Mouse (Mus musculus): ENCODE data around the gene Retsat. TPM values are rescaled to one million over a fixed set of nuclear protein-coding genes. Genes with fewer than 3 reads are reported as not detected.

Gene Retsat
- polyA plus RNA-seq, 1 experiment from 2014 or later = 41.0 TPM

DNA sequence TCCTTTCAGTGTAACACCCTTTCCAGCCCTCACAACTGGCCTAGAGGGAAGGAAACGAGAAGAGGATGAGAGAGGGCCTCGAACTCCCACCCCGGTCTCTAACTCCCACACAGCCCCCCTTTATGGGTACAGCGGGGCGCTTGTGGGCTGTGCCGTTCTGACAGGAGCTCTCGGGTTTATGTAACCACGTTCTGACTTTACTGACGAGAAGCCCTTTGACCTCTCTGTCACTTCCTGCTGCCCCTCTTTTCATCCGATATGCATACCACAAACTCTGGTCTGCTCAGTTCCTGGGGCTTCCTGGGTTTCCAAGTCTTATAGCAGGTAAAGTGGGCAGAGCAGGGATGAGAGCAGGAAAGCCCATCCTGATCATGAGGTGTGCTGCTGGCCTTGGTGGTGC lies 36.0 kb downstream of the Retsat start:
- Histone ChIP-seq H3K27ac (no peak overlapping the region), H3K9ac (ENCODE audit: low read depth, low read length) (no peak overlapping the region), H3K4me3 (replicated peaks; ENCODE audit: low read depth, low read length) (no peak overlapping the region), H3K27me3 (ENCODE audit: insufficient read depth, low read length) (no peaks in the 10 kb centered on the region), H3K36me3 (ENCODE audit: insufficient read depth, low read length) (peaks cover 27% of the 10 kb centered on the region), H3K4me1 (replicated peaks; ENCODE audit: insufficient read depth, low read length) (no peaks in the 10 kb centered on the region), H3K9me3 (replicated peaks; ENCODE audit: low read length) (no peaks in the 10 kb centered on the region), H3K4me2 (ENCODE audit: low read length) (no peak overlapping the region)
- DNase-seq (ENCODE audit: low spot score) = no peak
- WGBS = 38% methylated on average over 10 of the region's 10 CpGs
- no peak for ATAC-seq (replicated peaks; ENCODE audit: low FRiP score, low read depth)
- TF ChIP-seq CTCF (IDR thresholded peaks at IDR 0.05; ENCODE audit: low read depth) = no peak

DNA sequence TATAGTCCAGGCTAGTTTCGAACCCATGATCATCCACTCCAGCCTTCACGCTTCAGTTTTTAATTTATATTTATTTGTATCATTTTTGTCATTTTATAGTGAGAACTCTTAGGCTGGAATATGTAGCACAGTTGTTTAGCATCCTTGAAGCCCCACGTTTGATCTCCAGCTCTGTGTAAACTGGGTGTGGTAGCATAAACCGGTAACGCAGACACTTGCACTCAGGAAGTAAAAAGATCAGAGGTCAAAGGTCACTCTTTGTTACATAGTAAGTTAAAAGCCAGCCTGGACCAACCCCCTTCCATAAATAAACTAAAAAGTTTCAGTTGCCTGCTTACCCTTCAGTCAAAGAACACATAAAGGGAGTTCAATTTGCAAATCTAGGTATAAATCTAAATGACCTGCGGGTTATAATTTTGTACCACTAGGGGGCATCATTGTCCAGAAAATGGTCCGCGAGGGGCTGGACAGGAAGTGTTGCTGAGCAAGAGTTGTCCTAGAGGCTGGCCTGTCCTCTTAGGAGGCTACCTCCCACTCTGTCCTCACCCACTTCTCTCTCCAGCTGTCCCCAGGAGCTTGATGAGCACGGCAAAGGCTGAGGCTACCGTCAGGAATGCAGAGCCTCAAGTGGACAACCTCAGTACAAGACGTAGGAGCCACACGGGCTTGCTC lies 37.6 kb downstream of the Retsat start:
- H3K4me2 ChIP-seq (ENCODE audit: low read length) = no peak overlapping the region
- ATAC-seq (replicated peaks; ENCODE audit: low FRiP score, low read depth) = peak; percentile 88
- TF ChIP-seq CTCF (IDR thresholded peaks at IDR 0.05; ENCODE audit: low read depth) = peak; percentile 83

DNA sequence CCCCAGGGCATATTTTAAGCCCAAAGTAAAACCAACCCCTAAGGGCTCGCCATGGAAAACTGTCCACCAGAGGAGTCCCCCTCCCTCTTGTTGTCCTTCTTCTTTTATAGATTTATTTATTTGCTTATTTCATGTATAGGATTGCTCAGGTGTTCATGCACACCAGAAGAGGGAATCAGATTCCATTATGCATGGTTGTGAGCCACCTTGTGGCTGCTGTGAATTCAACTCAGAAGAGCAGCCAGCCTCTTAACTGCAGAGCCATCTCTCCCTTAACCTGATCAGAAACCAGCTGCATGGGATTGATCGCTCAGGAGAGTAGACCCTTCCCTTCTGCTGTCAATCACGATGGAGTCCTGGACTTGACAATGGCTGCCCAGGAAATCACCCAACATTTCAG lies 38.7 kb downstream of the Retsat start:
- 74% methylated on average over 3 of the region's 3 CpGs for WGBS
- H3K27ac ChIP-seq = no peak overlapping the region

More for the DNA sequence above, 37.6 kb downstream of the Retsat start:
- no peaks in the 10 kb centered on the region for H3K4me1 ChIP-seq (replicated peaks; ENCODE audit: insufficient read depth, low read length)
- H3K9ac ChIP-seq (ENCODE audit: low read depth, low read length) = no peak overlapping the region
- peaks cover 17% of the 10 kb centered on the region; the same call in 1 of the 2 replicates for H3K36me3 ChIP-seq (ENCODE audit: insufficient read depth, low read length)
- no peak overlapping the region for H3K4me3 ChIP-seq (replicated peaks; ENCODE audit: low read depth, low read length)
- DNase-seq (ENCODE audit: low spot score) = peak; percentile 93
- peak overlapping the region; percentile 27; the same call in 1 of the 2 replicates for H3K27ac ChIP-seq
- H3K9me3 ChIP-seq (replicated peaks; ENCODE audit: low read length) = no peaks in the 10 kb centered on the region
- no peaks in the 10 kb centered on the region for H3K27me3 ChIP-seq (ENCODE audit: insufficient read depth, low read length)
- 30% methylated on average over 12 of the region's 12 CpGs for WGBS

DNA sequence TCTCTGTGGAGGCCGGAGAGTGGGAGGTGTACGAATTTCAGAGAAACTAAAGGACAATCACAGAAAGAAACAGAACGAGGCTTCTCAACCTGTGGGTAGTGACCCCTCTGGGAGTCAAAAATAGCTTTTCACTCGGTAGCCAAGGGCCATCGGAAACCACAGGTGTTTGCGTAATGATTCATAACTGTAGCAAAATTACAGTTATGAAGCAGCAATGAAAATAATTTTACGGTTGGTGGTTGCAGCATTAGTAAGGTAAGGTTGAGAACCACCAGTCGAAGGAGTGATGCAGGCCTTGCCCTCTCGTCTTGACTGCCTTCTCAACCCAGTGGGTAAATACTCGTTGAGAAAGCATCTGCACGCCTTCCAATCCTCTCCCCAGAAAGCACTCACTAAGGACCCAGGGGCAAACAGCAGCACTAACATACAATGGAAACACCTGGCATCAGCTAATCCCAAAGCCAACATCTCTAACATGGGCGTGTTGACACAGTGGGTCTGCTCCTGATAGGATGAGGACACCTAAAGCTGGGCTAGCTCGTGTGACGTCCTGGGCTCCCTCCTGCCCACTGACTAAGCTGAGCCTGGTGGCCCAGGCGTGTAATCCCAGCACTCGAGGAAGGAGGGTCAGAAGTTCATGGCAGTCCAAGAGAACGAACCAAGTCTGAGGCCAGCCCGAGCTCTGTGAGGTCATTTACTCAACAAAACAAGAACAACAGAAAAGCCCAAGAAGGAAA lies 43.1 kb downstream of the Retsat start:
- WGBS = 77% methylated on average over 18 of the region's 18 CpGs
- no peak overlapping the region; the same call in 1 of the 2 replicates for H3K27ac ChIP-seq
- ATAC-seq (replicated peaks; ENCODE audit: low FRiP score, low read depth) = no peak

More for the DNA sequence above, 38.7 kb downstream of the Retsat start:
- no peaks in the 10 kb centered on the region for H3K27me3 ChIP-seq (ENCODE audit: insufficient read depth, low read length)
- peak; percentile 57 for TF ChIP-seq CTCF (IDR thresholded peaks at IDR 0.05; ENCODE audit: low read depth)
- H3K9me3 ChIP-seq (replicated peaks; ENCODE audit: low read length) = no peaks in the 10 kb centered on the region
- no peak overlapping the region for H3K4me2 ChIP-seq (ENCODE audit: low read length)
- H3K9ac ChIP-seq (ENCODE audit: low read depth, low read length) = no peak overlapping the region
- H3K4me3 ChIP-seq (replicated peaks; ENCODE audit: low read depth, low read length) = no peak overlapping the region
- H3K36me3 ChIP-seq (ENCODE audit: insufficient read depth, low read length) = peaks cover 10% of the 10 kb centered on the region; the same call in 1 of the 2 replicates
- no peak for ATAC-seq (replicated peaks; ENCODE audit: low FRiP score, low read depth)
- no peaks in the 10 kb centered on the region for H3K4me1 ChIP-seq (replicated peaks; ENCODE audit: insufficient read depth, low read length)
- DNase-seq (ENCODE audit: low spot score) = no peak

DNA sequence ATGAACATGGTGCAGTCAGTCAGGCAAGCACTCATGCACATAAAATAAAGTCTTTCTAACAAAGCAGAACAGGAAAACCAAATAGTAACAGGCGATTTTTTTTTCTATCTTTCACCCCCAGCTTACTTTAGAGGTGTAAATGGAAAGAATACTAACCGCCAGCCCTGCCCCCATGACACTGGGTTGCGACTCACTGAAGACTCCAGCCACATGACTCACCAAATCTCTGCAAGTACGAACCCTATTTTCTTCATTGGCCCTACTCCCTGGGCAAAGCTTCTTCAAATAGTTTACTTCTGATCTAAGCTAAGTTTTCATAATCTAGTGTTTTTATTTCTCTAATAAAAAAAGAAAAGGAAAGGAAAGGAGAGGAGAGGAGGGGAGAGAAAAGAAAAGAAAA lies 46.3 kb downstream of the Retsat start:
- no peak overlapping the region for H3K4me3 ChIP-seq (replicated peaks; ENCODE audit: low read depth, low read length)
- H3K27ac ChIP-seq = no peak overlapping the region
- H3K4me2 ChIP-seq (ENCODE audit: low read length) = no peak overlapping the region
- no peak for TF ChIP-seq CTCF (IDR thresholded peaks at IDR 0.05; ENCODE audit: low read depth)
- H3K36me3 ChIP-seq (ENCODE audit: insufficient read depth, low read length) = 0 out of 2 replicates have a peak, but pooled peaks cover 3% of the 10 kb centered on the region
- WGBS = 79% methylated on average over 4 of the region's 4 CpGs
- no peaks in the 10 kb centered on the region for H3K4me1 ChIP-seq (replicated peaks; ENCODE audit: insufficient read depth, low read length)
- ATAC-seq (replicated peaks; ENCODE audit: low FRiP score, low read depth) (no peak), DNase-seq (ENCODE audit: low spot score) (no peak)
- no peaks in the 10 kb centered on the region for H3K27me3 ChIP-seq (ENCODE audit: insufficient read depth, low read length)
- no peaks in the 10 kb centered on the region for H3K9me3 ChIP-seq (replicated peaks; ENCODE audit: low read length)
- no peak overlapping the region for H3K9ac ChIP-seq (ENCODE audit: low read depth, low read length)

More for the DNA sequence above, 43.1 kb downstream of the Retsat start:
- no peak for TF ChIP-seq CTCF (IDR thresholded peaks at IDR 0.05; ENCODE audit: low read depth)
- no peak overlapping the region for H3K4me3 ChIP-seq (replicated peaks; ENCODE audit: low read depth, low read length)
- H3K9ac ChIP-seq (ENCODE audit: low read depth, low read length) = no peak overlapping the region
- DNase-seq (ENCODE audit: low spot score) = no peak
- no peaks in the 10 kb centered on the region for H3K9me3 ChIP-seq (replicated peaks; ENCODE audit: low read length)
- H3K4me2 ChIP-seq (ENCODE audit: low read length) = no peak overlapping the region
- no peaks in the 10 kb centered on the region for H3K4me1 ChIP-seq (replicated peaks; ENCODE audit: insufficient read depth, low read length)
- no peaks in the 10 kb centered on the region for H3K27me3 ChIP-seq (ENCODE audit: insufficient read depth, low read length)
- no peaks in the 10 kb centered on the region for H3K36me3 ChIP-seq (ENCODE audit: insufficient read depth, low read length)

DNA sequence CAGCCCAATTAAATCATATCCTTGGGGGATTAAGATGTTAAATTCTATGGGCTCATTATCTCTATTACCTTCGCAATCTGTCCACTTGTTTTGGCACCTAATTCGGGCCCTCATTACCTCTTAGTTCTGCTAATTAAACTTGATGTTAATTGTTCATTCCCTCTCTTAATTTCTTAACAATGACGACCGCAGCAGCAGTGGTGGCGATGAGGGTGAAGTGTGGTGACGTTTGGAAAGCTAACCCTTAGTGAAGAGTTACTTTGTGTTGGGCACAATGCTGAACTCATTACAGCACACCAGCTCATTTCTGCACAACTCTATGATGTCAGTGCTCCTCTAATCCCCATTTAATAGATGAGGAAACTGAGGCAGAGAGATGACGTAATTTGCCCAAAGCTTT lies 47.1 kb downstream of the Retsat start:
- no peak for DNase-seq (ENCODE audit: low spot score)

More for the DNA sequence above, 47.1 kb downstream of the Retsat start:
- no peaks in the 10 kb centered on the region for H3K27me3 ChIP-seq (ENCODE audit: insufficient read depth, low read length)
- no peak overlapping the region for H3K4me3 ChIP-seq (replicated peaks; ENCODE audit: low read depth, low read length)
- H3K9me3 ChIP-seq (replicated peaks; ENCODE audit: low read length) = no peaks in the 10 kb centered on the region
- WGBS = 84% methylated on average over 7 of the region's 7 CpGs
- 0 out of 2 replicates have a peak, but pooled peaks cover 3% of the 10 kb centered on the region for H3K36me3 ChIP-seq (ENCODE audit: insufficient read depth, low read length)
- no peak overlapping the region for H3K4me2 ChIP-seq (ENCODE audit: low read length)
- ATAC-seq (replicated peaks; ENCODE audit: low FRiP score, low read depth) = no peak
- no peak overlapping the region for H3K9ac ChIP-seq (ENCODE audit: low read depth, low read length)
- H3K27ac ChIP-seq = no peak overlapping the region
- H3K4me1 ChIP-seq (replicated peaks; ENCODE audit: insufficient read depth, low read length) = no peaks in the 10 kb centered on the region
- no peak for TF ChIP-seq CTCF (IDR thresholded peaks at IDR 0.05; ENCODE audit: low read depth)
